Mouse (Mus musculus) adrenal gland, adult 18-20 months (tissue): ENCODE data around the gene Elmo1. TPM values are rescaled to one million over a fixed set of nuclear protein-coding genes. Genes with fewer than 3 reads are reported as not detected.

Experiments used
- DNase-seq, 2 experiments: peaks; one replicate each; pipeline ENCODE4 v3.0.0; 2021 to 2022; ENCODE audit warnings: low spot score in 2 of 2
- total RNA-seq, 2 experiments: library from RNA; stranded (reverse); gene quantifications; 1 replicate in 1 of 2; 2 replicates in 1 of 2; pipeline ENCODE4 v1.2.3; 2021

Gene Elmo1
- total RNA-seq, 2 experiments from 2014 or later, result 8.9 to 14.4 TPM

DNA sequence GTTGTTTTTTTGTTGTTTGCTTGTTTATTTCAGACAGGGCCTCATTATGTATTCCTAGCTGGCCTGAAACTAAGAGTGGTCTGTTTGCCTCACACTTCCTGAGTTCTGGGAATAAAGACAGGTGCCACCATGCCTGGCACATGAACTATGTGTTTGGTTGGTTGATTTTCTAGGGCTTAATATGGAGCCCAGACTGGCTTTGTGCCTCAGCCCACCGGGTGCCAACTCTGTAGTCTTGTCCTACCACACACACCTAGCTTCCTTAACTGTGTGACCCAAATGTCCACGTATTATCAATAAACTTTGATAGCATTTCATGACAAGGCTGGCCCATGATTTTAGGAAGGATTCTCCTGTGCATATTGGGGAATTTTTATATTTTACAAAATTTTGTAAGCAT lies 217.0 kb downstream of the Elmo1 start:
- no peak for DNase-seq

DNA sequence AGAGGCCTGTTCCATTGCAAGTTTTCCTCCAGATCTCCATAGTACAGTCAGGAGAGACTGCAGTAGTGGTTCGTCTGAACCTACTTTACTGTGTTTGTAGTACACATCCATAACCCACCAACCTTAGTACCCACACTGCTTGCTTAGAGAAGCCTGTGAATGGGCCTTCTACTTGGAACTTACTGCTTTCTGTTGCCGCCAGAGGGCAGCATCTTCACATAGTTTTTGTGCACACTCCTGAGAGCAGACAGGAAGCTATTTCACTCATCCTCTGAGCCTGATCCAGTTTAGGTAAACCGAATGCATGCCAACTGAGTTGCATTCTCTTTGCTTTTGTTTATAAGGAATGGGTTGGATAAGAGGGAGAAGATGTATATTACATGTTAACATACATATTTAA lies 221.2 kb downstream of the Elmo1 start:
- peak; percentile 74 to 83 for DNase-seq

DNA sequence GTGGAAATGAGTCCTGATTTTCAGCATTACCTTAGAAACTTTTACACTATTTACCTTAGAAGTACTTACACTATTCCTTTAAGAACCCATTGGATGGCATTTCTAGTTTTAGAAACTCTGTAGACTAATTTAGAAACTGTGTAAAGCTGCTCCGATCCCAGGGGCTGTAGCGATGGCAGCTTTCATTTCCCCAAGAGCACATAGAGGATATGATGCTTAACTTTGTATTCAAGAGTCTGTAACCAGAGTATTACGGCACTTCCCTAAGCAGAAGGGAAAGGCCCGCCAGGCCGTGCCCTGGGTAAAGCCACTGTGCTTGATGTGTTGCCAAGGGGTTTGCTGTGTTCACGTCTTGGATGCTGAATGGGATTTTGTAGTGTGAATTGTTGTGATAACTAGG lies 222.9 kb downstream of the Elmo1 start:
- no peak for DNase-seq

DNA sequence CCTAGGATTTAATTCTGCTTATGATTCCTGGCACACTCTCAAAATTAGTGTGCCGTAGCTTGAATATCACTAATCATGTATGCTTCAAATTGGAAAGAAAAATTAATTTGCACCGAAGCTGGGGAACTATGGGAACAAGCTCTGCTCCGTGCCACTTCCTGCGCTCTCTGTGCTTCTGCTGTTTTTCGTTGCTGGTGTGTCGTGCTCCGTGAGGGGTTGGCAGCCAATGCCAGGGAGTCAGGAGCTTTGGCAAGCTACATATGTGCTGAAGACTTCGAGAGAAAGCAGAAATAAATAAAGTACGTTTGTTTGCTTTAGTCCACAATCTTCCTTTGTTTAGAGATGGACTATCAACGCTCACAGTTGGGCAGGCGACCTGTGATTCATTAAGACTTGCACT lies 225.7 kb downstream of the Elmo1 start:
- no peak for DNase-seq

DNA sequence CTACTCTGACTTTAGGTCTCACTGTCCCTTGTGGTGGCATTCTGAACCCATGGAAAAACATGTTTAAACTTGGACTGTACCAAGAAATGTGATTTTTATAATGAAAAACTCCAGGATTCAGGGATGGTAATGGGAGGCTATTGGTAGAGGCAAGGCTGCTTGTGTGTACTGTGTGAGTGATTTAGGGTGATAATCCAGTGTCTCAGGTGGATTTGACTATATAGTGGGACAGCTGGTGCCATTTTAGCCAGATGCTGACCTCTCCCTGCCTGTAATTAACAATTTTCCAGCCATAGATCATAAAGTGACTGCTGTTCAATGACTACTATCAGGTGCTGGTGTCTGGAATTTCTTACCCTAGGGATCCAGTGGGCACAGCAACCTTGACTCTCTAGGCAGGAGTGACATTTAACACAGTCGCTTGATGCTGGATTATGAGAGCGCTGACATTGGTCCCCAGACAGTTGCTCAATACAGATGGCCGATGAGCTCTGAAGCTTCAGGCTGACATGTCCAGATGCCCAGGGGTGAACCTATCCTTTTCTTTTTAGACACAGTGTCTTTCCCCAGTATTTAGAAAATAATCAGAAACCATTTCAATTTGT lies 228.3 kb downstream of the Elmo1 start:
- no peak for DNase-seq

DNA sequence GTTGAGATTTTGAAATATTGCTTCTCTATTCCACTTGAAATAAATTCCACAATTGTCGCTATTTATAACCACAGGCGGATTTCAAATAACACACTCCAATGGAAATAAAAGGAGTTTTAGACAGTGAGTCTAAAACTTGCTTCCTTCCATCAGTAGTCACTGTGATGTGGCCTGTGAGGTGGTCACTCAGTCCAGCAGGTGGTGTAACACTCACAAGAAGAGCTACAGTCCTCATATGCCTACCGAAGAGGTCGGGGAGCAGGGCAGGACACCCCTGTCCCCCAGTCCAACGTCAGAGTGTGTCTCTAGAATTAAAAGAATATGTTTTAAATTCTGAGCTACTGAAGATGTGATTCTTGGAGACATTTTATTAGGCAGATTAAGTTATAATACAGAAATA lies 229.8 kb downstream of the Elmo1 start:
- no peak for DNase-seq

DNA sequence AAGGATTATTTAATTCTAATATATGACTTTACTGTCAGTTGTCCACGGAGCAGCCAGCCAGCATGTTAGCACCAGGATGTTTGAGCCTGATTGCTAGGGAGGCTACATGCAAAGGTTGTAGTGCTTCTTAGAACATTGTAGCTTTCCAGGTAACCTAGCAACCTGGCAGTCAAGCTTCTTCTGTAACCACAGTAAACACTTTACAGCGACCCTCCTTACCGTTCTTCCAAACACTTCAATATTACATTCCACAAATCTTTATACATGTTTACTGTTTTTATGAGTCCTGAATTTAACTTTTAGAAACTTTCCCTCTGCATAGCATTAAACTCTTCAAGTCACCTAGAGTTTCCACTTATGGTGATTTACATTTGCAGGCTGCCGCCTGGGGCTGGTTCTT lies 233.1 kb downstream of the Elmo1 start:
- no peak for DNase-seq

DNA sequence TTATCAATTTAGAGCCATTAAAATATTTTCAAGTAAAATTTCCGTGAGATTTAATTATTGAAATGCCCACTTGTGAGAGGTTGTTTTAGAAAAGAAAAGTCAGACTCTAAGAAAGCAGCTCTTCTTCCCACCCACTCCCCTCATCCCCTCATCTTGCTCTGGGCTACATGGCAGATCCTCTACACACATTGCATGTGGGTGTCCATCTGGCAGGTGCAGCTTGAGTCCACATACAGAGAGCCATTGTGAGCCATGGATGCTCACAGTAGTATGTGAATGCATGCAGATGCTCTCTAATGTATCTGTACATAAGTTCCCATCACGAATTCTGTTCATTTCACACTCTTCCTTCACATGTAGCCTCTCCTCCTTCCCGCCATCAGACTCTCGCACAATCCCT lies 236.7 kb downstream of the Elmo1 start:
- no peak for DNase-seq

DNA sequence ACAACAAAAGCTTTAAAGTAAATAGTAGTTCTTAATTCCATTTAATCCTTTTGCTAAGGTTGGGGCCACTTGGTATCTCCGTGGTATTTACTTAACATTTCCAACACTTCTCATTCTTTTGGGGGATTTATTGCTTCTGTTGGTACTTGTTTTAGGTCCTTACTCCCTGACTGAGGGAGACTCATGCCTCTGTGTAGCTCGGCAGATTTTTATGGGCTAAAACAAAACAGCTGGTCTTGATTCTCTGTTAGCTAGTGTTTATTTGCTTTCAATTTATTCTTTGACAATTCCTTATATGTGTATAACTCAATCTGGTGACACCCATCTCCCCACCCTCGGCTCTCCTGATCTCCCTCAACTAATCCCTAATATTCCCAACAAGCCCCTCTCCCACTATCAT lies 237.6 kb downstream of the Elmo1 start:
- no peak for DNase-seq

DNA sequence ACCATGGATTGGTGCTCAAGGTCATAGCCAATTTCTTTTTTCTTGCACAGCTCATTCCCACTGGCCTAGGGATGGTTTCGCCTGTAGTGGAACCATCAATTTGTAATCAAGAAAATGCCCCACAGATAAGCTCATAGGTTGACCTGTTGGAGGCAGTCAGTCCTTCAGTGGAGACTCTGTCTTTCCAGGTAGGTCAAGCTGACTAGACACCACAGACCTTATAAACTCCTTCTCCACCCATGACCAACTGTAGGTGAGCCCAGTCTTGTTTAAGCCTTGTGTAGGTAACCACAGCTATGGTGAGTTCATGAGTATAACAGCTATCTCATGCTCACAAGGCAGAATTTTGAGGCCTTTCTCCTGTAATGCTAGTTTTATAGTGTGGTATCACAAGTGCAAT lies 238.3 kb downstream of the Elmo1 start:
- DNase-seq, result no peak

DNA sequence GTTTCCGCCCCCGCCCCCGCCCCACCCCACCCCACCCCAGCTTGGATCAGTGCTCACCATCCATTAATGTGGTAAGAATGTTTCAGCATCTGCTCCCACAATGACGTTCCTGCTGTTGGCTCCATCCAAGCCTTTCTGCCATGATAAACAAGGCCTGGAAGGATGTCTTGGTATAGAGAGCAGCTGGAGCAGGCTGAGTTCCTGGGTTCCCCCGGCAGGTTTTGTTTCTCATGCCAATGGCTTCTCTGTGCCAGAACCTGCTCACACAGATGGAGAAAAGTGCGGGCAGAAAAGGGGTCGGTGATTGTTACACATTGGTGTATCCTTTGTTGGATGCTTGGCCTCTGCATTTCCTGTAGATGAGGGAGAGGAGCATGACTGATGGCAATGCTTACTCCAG lies 240.6 kb downstream of the Elmo1 start:
- no peak for DNase-seq

DNA sequence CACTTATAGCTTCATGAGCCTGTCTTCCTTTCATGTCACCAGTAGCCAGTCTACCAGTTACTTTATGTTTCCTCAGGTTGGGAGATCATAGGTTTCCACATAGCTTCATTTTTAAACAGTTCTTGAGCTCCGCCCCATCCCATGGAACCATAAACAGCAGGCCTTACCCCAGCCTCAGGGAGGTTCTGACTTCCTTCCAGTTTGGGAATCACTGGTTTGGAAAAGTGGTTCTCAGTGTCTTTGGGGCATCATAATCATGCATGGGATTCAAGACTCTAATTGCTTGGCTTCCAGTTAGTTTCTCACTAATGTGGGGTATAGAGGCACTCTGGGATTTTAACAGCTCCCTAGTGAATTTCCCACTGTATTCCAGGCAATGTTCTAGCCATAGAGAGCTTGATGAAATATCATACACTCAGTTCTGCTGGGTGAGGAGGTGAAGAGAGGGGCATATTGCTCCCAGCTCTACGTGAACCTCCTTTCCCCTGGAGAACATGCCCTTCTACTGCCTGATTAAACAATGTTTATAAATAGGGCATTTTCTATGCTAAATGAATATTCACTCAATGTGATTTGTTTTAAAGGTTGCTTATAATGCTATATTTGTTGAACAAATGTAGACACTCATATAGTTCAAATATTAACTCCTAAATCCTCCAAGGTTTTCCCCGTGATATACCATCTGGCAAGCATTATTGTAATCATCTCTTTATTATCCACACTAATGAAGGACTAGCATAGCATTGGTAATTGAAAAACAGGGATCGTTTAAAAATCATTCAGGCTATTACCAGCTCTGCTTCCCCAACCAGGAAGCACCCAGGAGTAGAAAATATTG lies 244.9 kb downstream of the Elmo1 start:
- DNase-seq, result no peak

DNA sequence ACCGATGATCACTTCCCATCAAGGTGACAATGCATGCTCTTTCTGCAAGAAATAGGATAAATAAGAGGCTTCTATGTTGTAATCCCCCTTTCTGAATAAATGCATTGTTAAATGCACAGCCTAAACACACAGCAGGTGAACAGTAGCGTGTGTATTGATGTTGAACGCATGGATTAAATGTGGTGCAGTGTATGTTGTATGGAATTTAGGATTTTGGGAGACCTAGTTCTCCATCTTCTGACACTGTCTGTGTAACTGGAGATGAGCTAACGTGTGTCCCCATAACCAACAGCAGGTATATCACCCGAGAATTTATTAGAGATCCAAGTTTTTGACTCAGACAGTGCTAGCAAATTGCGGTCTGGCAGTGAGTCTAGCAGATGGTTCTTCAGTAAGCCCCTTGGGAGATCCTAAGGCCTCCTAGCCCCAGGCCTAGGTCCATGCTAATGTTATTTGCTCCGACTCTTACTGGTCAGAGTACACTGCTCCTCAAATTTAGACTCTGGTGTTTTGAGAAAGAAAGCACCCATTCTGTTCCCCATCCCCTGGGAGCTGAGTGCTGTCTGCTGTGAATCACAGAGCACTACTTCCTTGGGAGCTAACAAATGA lies 245.6 kb downstream of the Elmo1 start:
- no peak for DNase-seq

DNA sequence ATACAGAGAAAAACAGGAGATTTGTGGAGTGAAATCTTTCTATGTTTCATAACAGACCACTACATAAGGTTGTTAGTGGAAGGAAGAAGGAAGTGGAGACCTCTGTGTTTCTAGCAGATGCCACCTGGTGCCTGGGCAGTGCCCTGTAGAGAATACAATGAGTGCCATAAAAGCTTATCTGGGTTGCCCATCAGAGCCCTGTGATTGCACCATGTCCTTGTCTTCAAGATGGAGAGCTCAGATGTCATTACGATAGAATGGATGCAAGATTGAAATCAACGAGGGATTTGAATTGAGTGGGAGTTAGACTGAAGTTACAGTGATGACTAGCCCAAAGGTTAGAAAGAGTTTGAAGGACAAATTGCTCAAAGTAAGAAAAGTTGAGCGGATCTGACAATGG lies 252.5 kb downstream of the Elmo1 start:
- no peak for DNase-seq

DNA sequence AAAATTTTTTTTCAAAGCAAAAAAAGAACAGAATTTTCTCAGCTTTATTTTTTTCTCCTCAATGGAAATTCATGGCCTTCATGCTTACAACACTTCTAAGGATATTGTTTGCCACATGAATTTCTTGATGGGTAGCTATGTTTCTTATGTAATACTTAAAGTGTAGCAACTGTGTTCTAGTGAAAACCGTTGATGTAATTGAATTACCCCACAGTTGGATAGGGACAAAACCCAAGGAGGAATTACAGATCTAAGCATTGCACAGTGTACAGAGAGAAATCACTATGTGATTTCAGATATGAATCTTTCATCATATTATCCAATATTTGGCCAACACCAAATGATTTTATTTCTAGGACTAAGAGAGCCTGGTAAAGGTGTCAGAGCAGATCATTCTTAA lies 259.4 kb downstream of the Elmo1 start:
- no peak for DNase-seq

DNA sequence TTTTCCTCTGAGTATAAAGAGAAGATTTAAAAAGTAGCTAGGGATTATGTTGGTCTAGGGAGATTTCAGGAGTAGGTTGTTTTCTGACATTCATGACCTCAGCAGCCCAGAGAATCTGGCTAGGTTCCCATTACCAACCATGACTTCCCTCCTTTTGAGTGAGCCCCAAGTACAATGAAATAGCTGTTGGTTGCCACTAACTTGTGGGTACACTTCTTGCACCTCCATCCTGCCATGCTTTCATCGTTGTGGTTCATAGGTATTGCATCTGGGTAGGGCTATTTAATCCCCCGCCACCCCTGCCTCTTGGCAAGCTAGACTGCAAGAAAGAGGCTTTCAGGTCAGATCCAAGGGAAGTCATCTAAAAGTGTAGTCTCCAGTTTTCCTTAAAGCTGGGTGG lies 262.2 kb downstream of the Elmo1 start:
- no peak for DNase-seq

DNA sequence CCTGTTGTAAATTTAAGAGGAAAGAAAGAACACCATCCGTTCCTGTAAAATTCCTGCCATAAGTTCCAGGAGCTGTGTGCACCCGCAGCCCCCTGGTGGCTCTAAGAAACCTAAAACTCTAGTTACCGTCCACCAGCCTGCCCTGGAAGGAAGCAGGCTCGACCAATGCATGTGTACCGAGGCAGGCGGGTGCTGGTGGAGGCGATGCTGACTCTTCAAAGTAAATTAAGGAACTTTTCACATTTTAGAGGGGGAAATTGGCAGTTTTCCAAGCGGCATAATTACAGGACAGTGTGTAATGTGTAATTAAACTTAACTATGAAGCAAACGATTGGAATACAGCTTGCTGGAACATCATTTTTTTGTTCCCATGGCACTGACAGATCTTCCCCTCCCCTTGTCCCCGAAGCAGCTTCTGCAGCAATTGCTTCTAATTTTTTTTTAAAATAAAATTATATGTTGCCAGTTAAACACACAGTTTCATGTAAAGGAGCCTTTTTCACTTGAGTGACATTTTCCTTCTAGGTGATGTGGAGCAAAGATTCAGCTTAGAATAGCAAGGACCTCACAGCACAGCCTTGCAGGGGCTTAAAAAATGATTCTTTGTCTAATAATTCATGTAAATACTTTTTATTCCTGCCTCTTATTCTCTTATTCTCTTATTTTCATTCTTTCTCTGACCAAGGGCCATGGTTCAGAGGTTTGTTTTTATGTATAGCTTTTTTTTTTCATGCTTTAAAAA lies 263.6 kb downstream of the Elmo1 start:
- no peak for DNase-seq

DNA sequence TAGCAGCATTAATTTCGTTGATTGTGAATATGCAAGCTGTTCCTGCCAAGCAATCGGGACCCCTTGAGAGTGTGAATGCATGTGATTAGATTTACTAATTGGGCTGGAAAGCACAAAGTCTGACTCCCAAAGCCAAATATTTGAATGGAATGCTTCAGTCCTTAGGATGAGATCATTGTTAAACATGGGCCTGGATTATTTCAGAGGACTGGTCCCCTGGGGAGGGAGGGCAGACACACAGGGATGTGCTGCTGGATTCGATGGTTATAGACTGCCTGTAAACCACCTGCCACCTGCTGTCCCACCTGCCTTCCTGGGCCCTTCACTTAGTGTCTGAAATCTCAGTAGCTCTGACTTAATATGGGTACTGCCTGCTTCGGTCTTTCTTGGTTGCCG lies 264.2 kb downstream of the Elmo1 start:
- DNase-seq, result no peak

DNA sequence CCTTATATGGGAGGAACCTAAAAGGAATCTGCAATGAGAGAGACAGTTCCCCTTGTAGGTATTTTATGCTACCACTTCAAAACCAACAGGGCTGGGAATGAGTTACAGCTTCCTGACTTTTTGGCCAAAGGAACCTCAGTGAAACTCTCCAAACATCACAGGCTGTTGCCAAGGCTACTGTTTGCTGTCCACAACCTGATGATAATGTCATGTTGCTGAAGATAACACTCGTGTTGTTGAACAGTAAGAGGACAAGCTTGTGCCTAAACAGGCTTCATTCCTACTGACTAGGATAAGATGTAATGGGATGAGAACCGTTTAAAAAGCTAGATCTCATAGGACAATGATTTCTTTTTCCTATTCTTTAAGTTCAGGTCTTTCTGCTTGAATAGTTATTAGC lies 272.1 kb downstream of the Elmo1 start:
- DNase-seq, result no peak

DNA sequence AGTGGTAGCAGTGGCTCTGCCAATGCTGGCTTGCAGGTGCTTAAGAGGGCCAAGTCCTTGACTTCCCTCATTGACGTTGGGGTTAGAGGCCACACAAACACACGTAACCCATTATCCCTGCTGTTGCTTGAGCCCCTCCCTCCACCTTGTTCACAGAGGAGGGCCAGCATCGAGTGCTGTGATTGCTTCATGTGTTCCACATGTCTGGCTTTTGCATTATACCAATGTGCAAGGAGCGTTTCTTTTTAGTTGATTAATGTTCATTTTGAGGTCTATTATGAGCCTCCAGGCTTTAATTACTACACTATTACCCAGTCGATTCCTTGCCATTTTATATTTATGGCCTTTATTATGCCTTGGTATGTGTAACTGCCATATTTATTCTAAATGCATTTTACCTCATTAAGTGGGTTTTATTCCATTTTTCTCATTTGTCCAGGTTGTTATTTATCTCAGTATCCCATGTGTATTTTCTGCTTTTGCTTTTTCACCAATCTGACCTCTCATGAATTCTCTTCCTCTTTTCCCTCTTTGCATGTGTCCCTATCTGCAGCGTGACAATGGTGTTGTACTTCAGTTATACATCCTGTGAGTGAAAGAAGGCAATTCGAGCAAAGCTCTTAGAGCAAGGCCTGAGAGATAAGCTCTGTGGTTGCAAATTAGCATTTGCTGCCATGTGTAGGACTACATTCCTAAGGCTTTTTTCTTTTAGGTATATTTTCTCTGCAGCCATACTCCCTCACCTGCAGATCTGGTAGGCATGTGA lies 275.6 kb downstream of the Elmo1 start:
- DNase-seq, result no peak
